Comparison of ENCODE assay signal across 24 mouse cellular contexts in genomic region chr2:145980881-145981280, GRCm38 (mm10). TPM values are rescaled to one million over a fixed set of nuclear protein-coding genes. Genes with fewer than 3 reads are reported as not detected.
DNase-seq lines count a peak whose midpoint lies in the region; ATAC-seq lines count a peak whose summit lies in the region.
"Had no signal": no experiment of that assay in that cellular context is flagged by ENCODE, and none has a peak within 500 bp of the region (broad histone marks: within the 10 kb centered on the region; RNA-seq: fewer than 3 reads in every experiment).

No protein-coding gene starts in this region.

- peaks cover 4% of the 10 kb centered on the region for H3K4me1 ChIP-seq in hindbrain, embryonic 16.5 days (ENCODE audit: control insufficient read depth, insufficient read depth, low read depth, low read length)
- peaks cover 24% of the 10 kb centered on the region for H3K4me1 ChIP-seq in hindbrain, embryonic 13.5 days (replicated peaks)
- no peaks in the 10 kb centered on the region for H3K4me1 ChIP-seq in embryonic facial prominence, embryonic 11.5 days (ENCODE audit: control insufficient read depth, insufficient read depth, low read length)
- peaks cover 35% of the 10 kb centered on the region for H3K4me1 ChIP-seq in midbrain, embryonic 15.5 days
- H3K4me1 ChIP-seq: heart, embryonic 13.5 days; intestine, embryonic 15.5 days had no signal

- H3K27me3 ChIP-seq in hindbrain, embryonic 16.5 days (replicated peaks; ENCODE audit: control insufficient read depth, insufficient read depth, low read length) = no peaks in the 10 kb centered on the region
- no peaks in the 10 kb centered on the region for H3K27me3 ChIP-seq in hindbrain, embryonic 13.5 days
- H3K27me3 ChIP-seq in embryonic facial prominence, embryonic 11.5 days (ENCODE audit: control insufficient read depth, insufficient read depth, low read length) = no peaks in the 10 kb centered on the region
- no peaks in the 10 kb centered on the region for H3K27me3 ChIP-seq in midbrain, embryonic 15.5 days (replicated peaks)
- H3K27me3 ChIP-seq: heart, embryonic 13.5 days; intestine, embryonic 15.5 days had no signal

- H3K9ac ChIP-seq in hindbrain, embryonic 16.5 days (ENCODE audit: low read depth, low read length) = no peak overlapping the region
- H3K9ac ChIP-seq in hindbrain, embryonic 13.5 days = no peak overlapping the region
- H3K9ac ChIP-seq in embryonic facial prominence, embryonic 11.5 days (replicated peaks; ENCODE audit: low read length) = no peak overlapping the region
- no peak overlapping the region for H3K9ac ChIP-seq in midbrain, embryonic 15.5 days
- H3K9ac ChIP-seq: heart, embryonic 13.5 days; hindbrain, embryonic 14.5 days; intestine, embryonic 15.5 days; liver, postnatal 0 days had no signal

- no peak overlapping the region for H3K27ac ChIP-seq in hindbrain, embryonic 16.5 days (ENCODE audit: low read depth, low read length)
- no peak overlapping the region for H3K27ac ChIP-seq in hindbrain, embryonic 13.5 days
- no peak overlapping the region for H3K27ac ChIP-seq in embryonic facial prominence, embryonic 11.5 days (replicated peaks; ENCODE audit: low read depth, low read length)
- peak overlapping the region; percentile 79; the same call in 1 of the 2 replicates for H3K27ac ChIP-seq in midbrain, embryonic 15.5 days
- H3K27ac ChIP-seq: heart, adult 2 months; heart, embryonic 13.5 days; intestine, embryonic 15.5 days; left cerebral cortex, adult 2 months had no signal

- peak; percentile 46 to 49 for DNase-seq in cerebellum, postnatal 10 days
- no peak for DNase-seq in cerebellum, adult 18-20 months
- no peak for DNase-seq in embryonic facial prominence, embryonic 11.5 days (ENCODE audit: low spot score)
- no peak for DNase-seq in right cerebral cortex, postnatal 10 days (ENCODE audit: low spot score in 2 of 2)
- DNase-seq: adrenal gland, postnatal 14 days; cerebellum, adult 9-10 months; gastrocnemius, postnatal 25 days; heart, adult 2 months; heart, postnatal 14 days; kidney, adult 8-10 months; kidney, postnatal 10 days; liver, postnatal 0 days; right cerebral cortex, postnatal 25 days; thymus, postnatal 36 days had no signal

- H3K4me3 ChIP-seq in hindbrain, embryonic 16.5 days (ENCODE audit: low read length) = no peak overlapping the region
- H3K4me3 ChIP-seq in hindbrain, embryonic 13.5 days = no peak overlapping the region
- H3K4me3 ChIP-seq in embryonic facial prominence, embryonic 11.5 days (ENCODE audit: low read depth, low read length) = no peak overlapping the region
- no peak overlapping the region for H3K4me3 ChIP-seq in midbrain, embryonic 15.5 days
- H3K4me3 ChIP-seq: heart, adult 2 months; heart, embryonic 13.5 days; intestine, embryonic 15.5 days; left cerebral cortex, adult 2 months had no signal

- no peak overlapping the region for H3K4me2 ChIP-seq in hindbrain, embryonic 16.5 days (ENCODE audit: low read length)
- no peak overlapping the region for H3K4me2 ChIP-seq in hindbrain, embryonic 13.5 days
- H3K4me2 ChIP-seq in embryonic facial prominence, embryonic 11.5 days (ENCODE audit: low read depth, low read length) = no peak overlapping the region
- H3K4me2 ChIP-seq in midbrain, embryonic 15.5 days = no peak overlapping the region
- H3K4me2 ChIP-seq: heart, embryonic 13.5 days; hindbrain, embryonic 14.5 days; intestine, embryonic 15.5 days; liver, embryonic 11.5 days had no signal

- peak; percentile 27; the same call in 1 of the 2 replicates for ATAC-seq in hindbrain, embryonic 16.5 days
- ATAC-seq in hindbrain, embryonic 13.5 days (ENCODE audit: low FRiP score) = no peak
- ATAC-seq in embryonic facial prominence, embryonic 11.5 days (replicated peaks; ENCODE audit: insufficient number of reproducible peaks, low FRiP score, low TSS enrichment, low read depth) = peak; percentile 31; the same call in 1 of the 2 replicates
- 0 out of 2 replicates have a peak, but pooled peaks have one; percentile 52 for ATAC-seq in midbrain, embryonic 15.5 days (replicated peaks)
- ATAC-seq: intestine, embryonic 15.5 days; liver, postnatal 0 days; lung, postnatal 0 days had no signal

- no peaks in the 10 kb centered on the region for H3K9me3 ChIP-seq in hindbrain, embryonic 16.5 days (ENCODE audit: control insufficient read depth, low read length)
- no peaks in the 10 kb centered on the region for H3K9me3 ChIP-seq in hindbrain, embryonic 13.5 days
- H3K9me3 ChIP-seq in embryonic facial prominence, embryonic 11.5 days (replicated peaks; ENCODE audit: control insufficient read depth, low read length) = no peaks in the 10 kb centered on the region
- no peaks in the 10 kb centered on the region for H3K9me3 ChIP-seq in midbrain, embryonic 15.5 days
- H3K9me3 ChIP-seq: heart, embryonic 13.5 days; intestine, embryonic 15.5 days had no signal

- no peaks in the 10 kb centered on the region for H3K36me3 ChIP-seq in hindbrain, embryonic 16.5 days (ENCODE audit: control insufficient read depth, insufficient read depth, low read length)
- no peaks in the 10 kb centered on the region for H3K36me3 ChIP-seq in hindbrain, embryonic 13.5 days
- no peaks in the 10 kb centered on the region for H3K36me3 ChIP-seq in embryonic facial prominence, embryonic 11.5 days (replicated peaks; ENCODE audit: control insufficient read depth, insufficient read depth, low read depth, low read length)
- H3K36me3 ChIP-seq in midbrain, embryonic 15.5 days (replicated peaks) = no peaks in the 10 kb centered on the region
- H3K36me3 ChIP-seq: heart, embryonic 13.5 days; intestine, embryonic 15.5 days had no signal

- 78% methylated on average over 9 of the region's 9 CpGs for WGBS in hindbrain, embryonic 16.5 days
- WGBS in hindbrain, embryonic 13.5 days = 81% methylated on average over 9 of the region's 9 CpGs
- 77% methylated on average over 9 of the region's 9 CpGs for WGBS in embryonic facial prominence, embryonic 11.5 days
- WGBS in midbrain, embryonic 15.5 days = 70% methylated on average over 9 of the region's 9 CpGs

RNA-seq across cellular contexts. Expression of gene Crnkl1, which starts 46.1 kb away (rescaled TPM):
- polyA plus RNA-seq in hindbrain, embryonic 16.5 days (2015; fragmentation: Nextera tagmentation; extraction: Ambion mirVana) = 18.3 and 19.1 TPM in 2 replicates
- polyA plus RNA-seq in hindbrain, embryonic 13.5 days (2015; fragmentation: Nextera tagmentation; extraction: Ambion mirVana) = 30.2 and 30.5 TPM in 2 replicates
- polyA plus RNA-seq in embryonic facial prominence, embryonic 11.5 days (2014; fragmentation: Nextera tagmentation; extraction: Ambion mirVana) = 49.2 and 50.6 TPM in 2 replicates
- 23.8 and 25.1 TPM in 2 replicates for polyA plus RNA-seq in midbrain, embryonic 15.5 days (2015; fragmentation: Nextera tagmentation; extraction: Ambion mirVana)

RNA-seq across cellular contexts. Expression of gene Cfap61, which starts 46.3 kb away (rescaled TPM):
- 4.8 and 5.1 TPM in 2 replicates for polyA plus RNA-seq in hindbrain, embryonic 16.5 days (2015; fragmentation: Nextera tagmentation; extraction: Ambion mirVana)
- polyA plus RNA-seq in hindbrain, embryonic 13.5 days (2015; fragmentation: Nextera tagmentation; extraction: Ambion mirVana) = 2.1 and 3.8 TPM in 2 replicates
- polyA plus RNA-seq in embryonic facial prominence, embryonic 11.5 days (2014; fragmentation: Nextera tagmentation; extraction: Ambion mirVana) = 0.38 and 1.3 TPM in 2 replicates
- 3.5 and 3.7 TPM in 2 replicates for polyA plus RNA-seq in midbrain, embryonic 15.5 days (2015; fragmentation: Nextera tagmentation; extraction: Ambion mirVana)
- polyA plus RNA-seq: liver, embryonic 11.5 days; liver, postnatal 0 days; stomach, embryonic 14.5 days had no signal

Comparison
In these comparisons a context has a peak if more than half of its experiments do, and no peak if none do; other contexts are left out.
1. DNase-seq: peak in cerebellum, postnatal 10 days (2 of 2); none in cerebellum, adult 18-20 months (0 of 2), embryonic facial prominence, embryonic 11.5 days (single experiment) and right cerebral cortex, postnatal 10 days (0 of 2).